Mouse (Mus musculus) kidney, postnatal 14 days (tissue): ENCODE measurements at regions not wholly inside any gene's neighbourhood (a gene's known extent, or its start where the extent isn't known, plus 50 kb on each side); places are given as distances from the start of the nearest gene placed in this dataset.

ENCODE experiments used
- DNase-seq: peaks from one replicate; pipeline ENCODE4 v3.0.0; 2022; ENCODE audit warnings: mixed read lengths

DNA sequence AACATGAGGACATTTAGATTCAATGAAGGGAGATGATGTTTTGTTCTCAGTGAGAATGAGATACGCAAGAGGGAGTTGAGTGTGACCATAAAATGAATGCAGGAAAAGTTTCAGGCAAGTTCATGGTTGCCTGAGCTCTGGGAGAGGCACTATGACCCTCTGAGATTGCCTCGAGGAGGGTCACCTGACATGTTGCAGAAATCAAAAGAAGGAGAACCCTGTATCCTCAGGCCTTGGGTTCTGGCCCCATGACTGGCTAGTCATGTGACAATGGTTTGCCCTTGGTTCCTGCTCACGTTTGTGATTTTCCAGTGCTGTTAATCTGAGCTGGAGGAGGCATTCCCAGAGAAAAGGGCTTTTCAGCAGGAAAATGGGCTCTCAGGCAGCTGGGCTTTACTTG, 98.9 kb downstream of the Mab21l3 start:
- peak; percentile 61 for DNase-seq

GRCm38 (mm10) chr3:101749031-101749632, 99.6 kb downstream of the Mab21l3 start:
- DNase-seq: no peak

- DNase-seq: no peak
Observed at GRCm38 (mm10) chr3:101748186-101748585, 100.6 kb downstream of the Mab21l3 start.

DNA sequence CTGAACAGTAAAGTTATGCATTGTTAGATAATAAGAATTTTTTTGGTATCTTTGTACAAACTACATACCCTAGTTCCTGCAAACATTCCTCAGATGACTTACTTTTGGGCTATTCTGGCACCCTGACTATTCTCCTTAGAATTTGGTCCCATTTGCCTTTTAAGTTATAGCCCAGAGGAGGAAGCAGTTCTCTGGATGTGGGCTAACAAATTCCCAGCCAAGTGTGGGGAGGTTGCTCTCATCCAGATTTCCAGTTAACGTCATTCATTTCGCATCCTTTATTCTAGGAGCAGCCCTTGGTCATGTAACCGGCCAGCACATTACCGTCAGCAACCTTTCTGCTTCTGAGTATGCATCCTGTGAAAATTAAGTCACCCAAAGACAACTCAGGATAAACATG, 107.9 kb downstream of the Mab21l3 start:
- no peak for DNase-seq

DNA sequence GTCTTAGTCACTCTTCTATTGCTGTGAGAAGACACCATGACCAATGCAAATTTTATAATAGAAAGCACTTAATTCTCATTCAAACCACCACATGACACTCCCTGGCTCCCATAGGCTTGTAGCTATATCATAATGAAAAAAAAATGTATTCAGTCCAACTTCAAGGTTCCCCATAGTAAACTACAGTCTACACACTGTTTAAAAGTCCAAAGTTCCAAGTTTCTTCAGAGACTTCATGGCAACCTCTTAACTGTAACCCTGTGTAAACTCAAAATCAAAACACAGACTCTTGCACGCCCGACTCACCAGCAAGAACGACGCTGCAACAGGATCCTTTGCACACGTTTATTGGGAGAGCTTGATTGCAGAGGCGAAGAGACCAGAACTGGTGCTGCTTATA, 111.6 kb downstream of the Mab21l3 start:
- no peak for DNase-seq

- DNase-seq: no peak
Observed at GRCm38 (mm10) chr3:101729044-101729443, 119.7 kb downstream of the Mab21l3 start.

- no peak for DNase-seq
Observed at GRCm38 (mm10) chr3:101722926-101723325, 118.4 kb upstream of the Atp1a1 start.

DNA sequence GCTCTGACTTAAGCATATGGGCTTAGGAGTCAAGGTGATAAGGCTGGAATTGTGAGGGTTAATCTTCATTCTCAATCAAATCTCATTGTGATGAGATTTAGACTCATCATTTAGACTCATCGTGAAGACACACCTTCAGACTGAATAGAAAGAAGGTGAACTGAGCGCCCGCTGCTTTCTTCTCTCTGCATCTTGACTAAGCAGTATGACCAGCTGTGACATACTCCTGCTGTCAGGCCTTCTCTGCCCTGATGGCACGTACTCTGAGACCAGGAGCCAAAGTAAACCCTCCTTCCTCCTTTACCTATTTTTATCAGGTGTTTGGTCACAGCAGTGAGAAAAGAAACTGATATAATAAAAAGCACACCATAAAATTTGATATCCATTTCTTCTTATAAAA, 117.5 kb upstream of the Atp1a1 start:
- no peak for DNase-seq

- no peak for DNase-seq
Observed at GRCm38 (mm10) chr3:101715416-101715815, 110.9 kb upstream of the Atp1a1 start.

- DNase-seq: no peak
Observed at GRCm38 (mm10) chr3:101714810-101715209, 110.3 kb upstream of the Atp1a1 start.

GRCm38 (mm10) chr3:101713669-101714068, 109.2 kb upstream of the Atp1a1 start:
- no peak for DNase-seq

DNA sequence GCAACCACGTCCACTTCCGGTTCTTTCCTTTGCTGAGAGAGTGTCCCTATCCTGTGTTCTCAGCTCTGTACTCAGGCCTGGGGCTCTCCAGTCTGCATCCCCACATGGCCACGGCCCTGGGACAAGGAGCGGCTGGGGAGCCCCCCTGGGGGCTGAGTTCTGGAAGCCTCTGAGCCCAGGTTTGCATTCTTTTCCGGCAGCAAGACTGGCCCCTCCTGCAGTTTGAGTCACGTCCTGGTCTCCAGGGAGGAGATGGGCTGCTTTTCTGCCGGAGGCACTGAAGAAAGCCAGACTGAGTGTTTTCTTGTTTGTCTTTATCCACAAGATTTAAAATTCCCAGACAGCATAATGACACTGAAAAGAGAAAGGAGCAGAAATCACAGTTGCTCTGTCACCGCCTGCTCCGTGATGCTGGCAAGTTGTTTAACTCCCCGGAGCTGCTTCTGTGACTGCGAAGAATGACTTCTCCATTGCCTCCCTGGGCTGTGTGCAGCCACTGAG, 108.7 kb upstream of the Atp1a1 start:
- DNase-seq: peak; percentile 32

- no peak for DNase-seq
Observed at GRCm38 (mm10) chr3:101712666-101713065, 108.2 kb upstream of the Atp1a1 start.

DNA sequence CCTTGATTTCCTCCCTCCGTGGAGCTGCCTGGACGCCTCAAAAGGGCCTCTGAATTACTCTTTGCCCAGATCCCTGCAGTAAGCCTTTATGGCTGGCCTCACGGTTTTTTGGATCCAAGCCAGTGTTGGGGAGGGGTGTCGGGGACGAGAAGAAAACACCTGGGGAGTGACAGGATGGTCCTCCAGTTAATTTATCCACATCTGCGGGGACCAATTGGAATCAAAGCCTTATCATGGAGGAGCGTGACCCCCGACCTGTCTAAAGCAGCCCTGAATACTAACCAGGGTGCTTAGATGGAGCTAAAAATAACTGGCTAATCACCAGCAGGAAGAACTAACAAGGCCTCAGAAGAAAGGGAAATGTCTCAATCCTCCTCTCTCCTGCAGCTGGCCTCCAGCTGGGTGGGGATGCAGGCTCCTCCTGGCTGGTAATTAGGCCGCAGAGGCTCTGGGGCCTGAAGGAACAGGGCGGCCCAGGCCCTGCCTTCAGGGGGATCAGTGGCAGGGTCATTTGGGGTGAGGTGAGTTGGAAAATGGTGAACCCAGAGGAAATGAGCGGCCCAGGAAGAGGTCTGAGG, 107.2 kb upstream of the Atp1a1 start:
- no peak for DNase-seq

- peak; percentile 49 for DNase-seq
Observed at GRCm38 (mm10) chr3:101709379-101709970, 105.0 kb upstream of the Atp1a1 start.

- DNase-seq: no peak
Observed at GRCm38 (mm10) chr3:101708821-101709220, 104.3 kb upstream of the Atp1a1 start.

DNA sequence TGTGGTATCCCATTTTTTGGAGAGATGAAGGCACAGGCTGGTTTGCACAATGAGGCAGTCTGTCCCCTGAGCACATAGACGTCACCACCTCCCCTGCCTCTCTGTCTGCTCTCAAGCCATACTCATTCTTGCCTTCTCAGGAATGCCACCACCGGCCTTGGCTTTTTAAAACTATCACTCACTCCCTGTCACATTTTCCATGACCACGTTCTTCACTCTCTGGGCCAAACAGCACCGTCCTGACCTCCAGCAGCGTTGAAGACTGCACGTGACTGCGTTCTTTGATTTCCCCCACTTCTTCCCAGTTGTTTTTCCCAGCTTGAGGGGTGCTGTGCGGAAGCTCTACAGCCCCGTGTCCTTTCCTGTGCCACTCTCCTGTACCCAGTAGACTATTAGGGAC, 100.4 kb upstream of the Atp1a1 start:
- no peak for DNase-seq

DNA sequence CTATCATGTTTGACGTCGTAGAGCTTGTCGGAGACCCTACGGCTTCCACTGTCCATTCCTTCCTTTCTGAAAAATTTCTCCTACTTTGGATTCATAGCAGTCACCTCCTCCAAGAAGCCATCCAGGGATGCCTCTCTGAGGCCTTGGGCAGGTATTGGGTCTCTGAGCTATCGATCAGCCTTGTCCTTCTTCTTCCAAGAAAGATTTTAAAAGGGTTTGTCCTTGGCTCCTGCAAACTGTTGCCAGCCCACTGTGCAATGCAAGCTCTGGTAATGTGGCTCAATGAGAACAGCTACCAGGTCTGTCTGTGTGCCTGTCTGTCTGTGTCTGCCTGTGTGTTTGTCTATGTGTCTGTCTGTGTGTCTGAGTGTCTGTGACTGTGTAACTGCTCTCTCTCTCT, 99.8 kb upstream of the Atp1a1 start:
- no peak for DNase-seq

DNA sequence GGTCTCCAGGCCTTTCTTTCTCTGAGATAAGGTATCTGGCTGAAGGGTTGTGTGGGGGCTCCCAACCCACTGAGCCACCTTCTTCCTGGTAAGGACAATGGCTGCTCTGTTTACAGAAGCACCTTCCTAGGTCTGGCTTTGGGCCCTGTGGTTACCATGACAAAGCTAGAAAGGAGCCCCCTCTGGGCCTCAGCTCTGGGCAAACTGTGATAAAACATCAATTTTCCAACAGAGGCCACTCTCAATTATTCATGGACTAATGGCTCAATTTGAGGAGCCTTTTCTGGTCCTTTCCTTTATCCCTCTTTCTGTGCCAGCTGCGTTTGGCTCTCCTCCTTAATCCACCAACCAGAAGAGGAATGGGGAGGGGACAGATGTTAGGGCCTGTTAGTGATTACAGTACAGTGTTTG, 97.3 kb upstream of the Atp1a1 start:
- DNase-seq: no peak

GRCm38 (mm10) chr3:101700974-101701610, 96.6 kb upstream of the Atp1a1 start:
- DNase-seq: peak; percentile 45

DNA sequence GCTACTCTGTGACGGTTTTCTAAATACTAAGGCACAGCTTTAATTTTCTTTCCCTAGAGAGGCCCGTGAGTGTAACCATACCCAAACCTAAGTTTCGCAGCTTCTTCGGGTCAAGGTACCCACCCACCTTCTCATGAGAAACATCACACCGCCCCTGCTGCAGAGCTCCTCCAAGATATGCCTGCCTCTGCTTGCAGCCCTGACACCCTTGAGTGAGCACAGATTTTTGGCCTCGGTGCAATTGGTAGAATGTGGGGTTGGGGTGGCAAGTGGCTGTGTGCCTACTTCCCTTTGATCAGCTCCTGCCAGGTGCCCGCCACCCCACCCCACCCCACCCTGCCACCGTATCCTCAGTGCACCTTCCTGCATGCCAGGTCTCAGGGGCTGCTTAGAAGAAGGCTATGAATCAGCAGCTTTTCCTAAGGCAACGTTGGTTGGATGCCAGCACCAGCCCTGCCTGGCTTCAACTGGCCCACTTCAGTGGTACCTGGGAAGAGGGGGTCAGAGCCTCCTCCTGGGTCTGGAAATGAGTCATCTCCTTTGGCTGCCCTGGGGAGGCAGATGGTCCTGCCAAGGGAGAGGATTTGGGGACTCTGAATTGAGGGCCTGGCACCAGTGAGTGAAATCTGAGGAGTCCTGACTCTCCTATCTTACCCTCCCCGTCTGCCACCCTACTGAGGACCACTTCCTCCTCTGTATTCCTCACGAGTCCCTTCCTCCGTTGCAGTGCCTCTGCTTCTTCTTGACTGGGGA, 95.6 kb upstream of the Atp1a1 start:
- peak; percentile 61 for DNase-seq

DNA sequence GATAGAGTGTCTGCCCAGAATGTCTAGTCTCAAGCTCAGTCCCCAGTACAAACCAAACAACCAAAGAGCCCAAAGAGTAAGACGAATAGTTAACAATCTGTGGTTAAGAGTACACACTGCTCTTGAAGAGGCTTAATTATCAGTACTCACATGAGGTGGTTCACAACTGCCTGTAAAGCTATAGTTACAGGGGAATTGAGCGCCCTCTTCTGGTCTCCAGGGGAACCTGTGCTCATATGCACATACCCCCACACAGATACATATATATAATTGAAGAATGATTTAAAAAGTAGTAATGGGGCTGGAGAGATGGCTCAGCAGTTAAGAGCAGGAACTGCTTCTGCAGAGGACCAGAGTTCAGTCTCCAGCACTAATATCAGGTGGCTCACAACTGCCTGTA, 92.3 kb upstream of the Atp1a1 start:
- no peak for DNase-seq

DNA sequence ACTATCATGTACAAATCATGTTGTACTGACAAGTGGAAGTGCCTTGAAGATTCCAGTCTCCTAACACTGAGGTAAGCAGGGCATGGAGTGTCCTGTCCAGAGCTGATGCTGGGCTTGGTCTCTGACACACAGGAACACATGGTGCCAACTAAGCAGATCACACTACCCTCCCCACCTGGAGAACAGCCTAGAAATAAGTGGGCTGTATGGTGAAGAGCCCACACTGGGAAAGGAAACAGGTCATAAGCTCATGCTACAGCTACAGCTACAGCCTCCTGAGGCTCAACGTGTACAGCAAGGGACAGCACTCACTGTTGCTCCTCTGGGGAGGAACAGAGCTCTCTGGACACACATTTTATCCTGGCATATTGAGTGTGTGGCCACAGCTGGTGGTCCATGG, 89.8 kb upstream of the Atp1a1 start:
- no peak for DNase-seq
